Mouse (Mus musculus): ENCODE results near the gene Mc1r. TPM values are rescaled to one million over a fixed set of nuclear protein-coding genes. Genes with fewer than 3 reads are reported as not detected.
"Not testable (repeated sequence)": the region's sequence is repeated elsewhere in the genome, so short reads cannot be mapped to it uniquely, and the experiment has no call there.

The Mc1r gene
- polyA plus RNA-seq, 1 experiment, result not detected

GRCm38 (mm10) chr8:123422781-123423159 is 15.9 kb downstream of the Mc1r start:
- WGBS, result 54% methylated on average over 3 of the region's 3 CpGs
- Histone ChIP-seq H3K36me3 (ENCODE audit: control insufficient read depth, insufficient read depth, low read length) (no peaks in the 10 kb centered on the region), H3K27me3 (ENCODE audit: control insufficient read depth, insufficient read depth, low read length) (no peaks in the 10 kb centered on the region), H3K4me3 (ENCODE audit: extremely low read depth, insufficient read depth, insufficient read length) (no peak overlapping the region), H3K4me1 (ENCODE audit: control insufficient read depth, insufficient read depth, insufficient read length) (no peaks in the 10 kb centered on the region), H3K27ac (ENCODE audit: insufficient read depth, low read length) (no peak overlapping the region)
- DNase-seq (ENCODE audit: low read depth in 1 of 2, low spot score in 2 of 2), result no peak
- TF ChIP-seq POLR2A (IDR thresholded peaks at IDR 0.05; ENCODE audit: low read depth, low read length), result no peak
- no peak for TF ChIP-seq CTCF (IDR thresholded peaks at IDR 0.05; ENCODE audit: extremely low read depth, insufficient read depth, insufficient read length, insufficient replicate concordance)

- Histone ChIP-seq H3K36me3 (ENCODE audit: control insufficient read depth, insufficient read depth, low read length) (no peaks in the 10 kb centered on the region), H3K4me3 (ENCODE audit: extremely low read depth, insufficient read depth, insufficient read length) (no peak within 1 kb of the TSS), H3K4me1 (ENCODE audit: control insufficient read depth, insufficient read depth, insufficient read length) (no peaks in the 10 kb centered on the region), H3K27ac (ENCODE audit: insufficient read depth, low read length) (no peak within 1 kb of the TSS), H3K27me3 (ENCODE audit: control insufficient read depth, insufficient read depth, low read length) (no peaks in the 10 kb centered on the region)
- DNase-seq (ENCODE audit: low read depth in 1 of 2, low spot score in 2 of 2), result no peak
- 90% methylated on average over 7 of the region's 7 CpGs for WGBS
- TF ChIP-seq POLR2A (IDR thresholded peaks at IDR 0.05; ENCODE audit: low read depth, low read length), result no peak
Measured at GRCm38 (mm10) chr8:123423441-123423840, 16.5 kb downstream of the Mc1r start, which contains the start of gene Def8. TSS of gene Def8 (plus strand) at chr8:123423527.

DNA sequence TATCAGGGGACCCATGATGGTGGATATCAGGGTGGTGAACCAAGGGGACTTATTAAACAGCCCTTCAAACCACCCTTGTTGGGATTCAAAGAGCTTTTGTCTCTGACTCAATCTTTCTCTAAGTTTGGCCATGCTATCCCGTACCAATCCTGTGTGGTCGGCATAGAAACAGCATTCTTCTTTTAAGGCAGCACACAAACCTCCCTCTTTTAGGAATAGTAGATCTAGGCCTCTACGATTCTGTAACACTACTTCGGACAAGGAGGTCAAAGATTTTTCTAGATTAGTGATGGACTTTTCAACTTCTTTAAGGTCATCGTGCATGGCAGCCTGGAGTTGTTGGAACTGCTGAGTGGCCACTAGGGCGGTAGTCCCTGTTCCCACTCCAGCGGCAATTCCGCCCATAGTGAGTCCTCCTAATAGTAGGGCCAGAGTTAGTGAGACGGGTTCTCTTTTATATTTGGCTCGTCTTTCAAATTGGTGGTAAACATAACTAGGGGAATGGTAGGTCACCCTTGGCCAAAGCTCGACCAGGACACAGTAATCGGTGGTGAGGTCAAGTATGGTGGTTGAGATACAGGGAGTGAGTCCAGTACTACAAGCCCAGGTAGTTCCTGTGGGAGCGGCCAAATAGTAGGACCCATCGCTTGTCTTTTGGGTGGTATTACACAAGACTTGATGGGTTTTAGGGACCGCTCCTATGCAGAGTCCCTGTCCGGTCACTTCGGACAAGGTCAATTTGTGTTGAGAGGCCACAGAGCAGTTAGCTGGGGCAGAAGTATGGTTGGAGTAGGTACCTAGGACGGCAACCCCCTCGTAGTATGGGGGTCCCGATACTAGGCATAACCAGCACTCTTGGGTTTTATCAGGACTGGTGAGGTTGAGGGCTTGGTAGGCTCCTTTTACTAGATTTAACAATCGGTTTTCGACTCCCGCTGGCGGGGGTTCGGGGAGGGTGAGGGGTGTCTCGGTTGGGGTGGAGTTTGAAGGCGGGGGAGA is 19.9 kb downstream of the Mc1r start:
- 95% methylated on average over 27 of the region's 27 CpGs for WGBS
- no peak overlapping the region for H3K4me3 ChIP-seq (ENCODE audit: extremely low read depth, insufficient read depth, insufficient read length)
- no peak overlapping the region for H3K27ac ChIP-seq (ENCODE audit: insufficient read depth, low read length)
- no peaks in the 10 kb centered on the region for H3K27me3 ChIP-seq (ENCODE audit: control insufficient read depth, insufficient read depth, low read length)
- H3K36me3 ChIP-seq (ENCODE audit: control insufficient read depth, insufficient read depth, low read length), result no peaks in the 10 kb centered on the region
- TF ChIP-seq CTCF (IDR thresholded peaks at IDR 0.05; ENCODE audit: extremely low read depth, insufficient read depth, insufficient read length, insufficient replicate concordance), result no peak
- TF ChIP-seq POLR2A (IDR thresholded peaks at IDR 0.05; ENCODE audit: low read depth, low read length), result no peak
- no peak for DNase-seq (ENCODE audit: low read depth in 1 of 2, low spot score in 2 of 2)
- H3K4me1 ChIP-seq (ENCODE audit: control insufficient read depth, insufficient read depth, insufficient read length), result no peaks in the 10 kb centered on the region

- DNase-seq (ENCODE audit: low read depth in 1 of 2, low spot score in 2 of 2), result no peak
- WGBS, result 97% methylated on average over 24 of the region's 24 CpGs
Measured at GRCm38 (mm10) chr8:123427639-123428275, 20.9 kb downstream of the Mc1r start.

DNA sequence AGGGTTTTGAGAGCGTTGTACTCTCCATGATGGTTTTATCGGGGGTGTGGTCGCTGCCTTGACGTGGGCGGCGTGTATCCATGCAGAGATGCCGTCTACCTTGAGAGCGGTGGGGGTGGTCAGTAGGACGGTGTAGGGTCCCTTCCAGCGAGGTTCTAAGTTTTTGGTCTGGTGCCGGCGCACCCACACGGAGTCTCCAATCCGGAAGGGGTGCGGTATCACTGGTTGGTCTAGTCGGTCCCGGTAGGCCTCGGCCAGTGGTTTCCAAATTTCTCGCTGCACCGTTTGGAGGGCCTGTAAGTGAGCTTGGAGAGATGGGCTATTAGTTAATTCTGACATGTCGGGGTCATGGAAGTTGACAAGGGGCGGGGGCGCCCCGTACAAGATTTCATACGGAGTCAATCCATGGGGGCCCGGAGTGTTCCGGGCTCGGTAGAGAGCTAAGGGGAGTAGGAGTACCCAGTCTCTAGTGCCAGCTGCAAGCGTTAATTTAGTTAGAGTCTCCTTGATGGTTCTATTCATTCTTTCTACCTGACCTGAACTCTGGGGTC is 21.5 kb downstream of the Mc1r start:
- no peak for TF ChIP-seq POLR2A (IDR thresholded peaks at IDR 0.05; ENCODE audit: low read depth, low read length)
- TF ChIP-seq CTCF (IDR thresholded peaks at IDR 0.05; ENCODE audit: extremely low read depth, insufficient read depth, insufficient read length, insufficient replicate concordance), result no peak
- Histone ChIP-seq H3K4me1 (ENCODE audit: control insufficient read depth, insufficient read depth, insufficient read length) (no peaks in the 10 kb centered on the region), H3K4me3 (ENCODE audit: extremely low read depth, insufficient read depth, insufficient read length) (no peak overlapping the region), H3K27ac (ENCODE audit: insufficient read depth, low read length) (no peak overlapping the region), H3K36me3 (ENCODE audit: control insufficient read depth, insufficient read depth, low read length) (no peaks in the 10 kb centered on the region), H3K27me3 (ENCODE audit: control insufficient read depth, insufficient read depth, low read length) (no peaks in the 10 kb centered on the region)
- 97% methylated on average over 29 of the region's 29 CpGs for WGBS
- DNase-seq (ENCODE audit: low read depth in 1 of 2, low spot score in 2 of 2), result no peak

More at GRCm38 (mm10) chr8:123427639-123428275, 20.9 kb downstream of the Mc1r start:
- no peak for TF ChIP-seq POLR2A (IDR thresholded peaks at IDR 0.05; ENCODE audit: low read depth, low read length)
- no peak for TF ChIP-seq CTCF (IDR thresholded peaks at IDR 0.05; ENCODE audit: extremely low read depth, insufficient read depth, insufficient read length, insufficient replicate concordance)
- no peak overlapping the region for H3K27ac ChIP-seq (ENCODE audit: insufficient read depth, low read length)
- H3K4me1 ChIP-seq (ENCODE audit: control insufficient read depth, insufficient read depth, insufficient read length), result no peaks in the 10 kb centered on the region
- H3K27me3 ChIP-seq (ENCODE audit: control insufficient read depth, insufficient read depth, low read length), result no peaks in the 10 kb centered on the region
- H3K36me3 ChIP-seq (ENCODE audit: control insufficient read depth, insufficient read depth, low read length), result no peaks in the 10 kb centered on the region
- no peak overlapping the region for H3K4me3 ChIP-seq (ENCODE audit: extremely low read depth, insufficient read depth, insufficient read length)

GRCm38 (mm10) chr8:123428939-123429721 is 22.2 kb downstream of the Mc1r start:
- 94% methylated on average over 23 of the region's 23 CpGs for WGBS
- no peak overlapping the region for H3K27ac ChIP-seq (ENCODE audit: insufficient read depth, low read length)

DNA sequence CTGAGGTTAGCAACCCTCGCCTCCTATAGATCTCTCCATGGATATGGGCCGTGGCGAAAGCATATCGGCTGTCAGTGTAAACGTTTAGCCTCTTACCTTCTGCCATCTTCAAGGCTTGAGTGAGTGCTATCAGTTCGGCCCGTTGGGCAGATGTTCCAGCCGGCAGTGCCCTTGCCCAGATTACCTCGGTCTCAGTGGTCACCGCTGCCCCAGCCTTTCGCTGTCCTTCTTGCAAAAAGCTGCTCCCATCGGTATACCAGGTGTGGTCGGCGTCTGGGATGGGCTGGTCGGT is 22.8 kb downstream of the Mc1r start:
- not testable (repeated sequence) for H3K27ac ChIP-seq (ENCODE audit: insufficient read depth, low read length); H3K27me3 ChIP-seq (ENCODE audit: control insufficient read depth, insufficient read depth, low read length); H3K4me3 ChIP-seq (ENCODE audit: extremely low read depth, insufficient read depth, insufficient read length); H3K36me3 ChIP-seq (ENCODE audit: control insufficient read depth, insufficient read depth, low read length); H3K4me1 ChIP-seq (ENCODE audit: control insufficient read depth, insufficient read depth, insufficient read length); DNase-seq (ENCODE audit: low read depth in 1 of 2, low spot score in 2 of 2)
- WGBS, result 93% methylated on average over 15 of the region's 15 CpGs

More at GRCm38 (mm10) chr8:123428939-123429721, 22.2 kb downstream of the Mc1r start:
- H3K4me3 ChIP-seq (ENCODE audit: extremely low read depth, insufficient read depth, insufficient read length), result no peak overlapping the region
- no peaks in the 10 kb centered on the region for H3K27me3 ChIP-seq (ENCODE audit: control insufficient read depth, insufficient read depth, low read length)
- no peak for TF ChIP-seq CTCF (IDR thresholded peaks at IDR 0.05; ENCODE audit: extremely low read depth, insufficient read depth, insufficient read length, insufficient replicate concordance)
- no peak for TF ChIP-seq POLR2A (IDR thresholded peaks at IDR 0.05; ENCODE audit: low read depth, low read length)
- no peak for DNase-seq (ENCODE audit: low read depth in 1 of 2, low spot score in 2 of 2)
- H3K36me3 ChIP-seq (ENCODE audit: control insufficient read depth, insufficient read depth, low read length), result no peaks in the 10 kb centered on the region
- no peaks in the 10 kb centered on the region for H3K4me1 ChIP-seq (ENCODE audit: control insufficient read depth, insufficient read depth, insufficient read length)

DNA sequence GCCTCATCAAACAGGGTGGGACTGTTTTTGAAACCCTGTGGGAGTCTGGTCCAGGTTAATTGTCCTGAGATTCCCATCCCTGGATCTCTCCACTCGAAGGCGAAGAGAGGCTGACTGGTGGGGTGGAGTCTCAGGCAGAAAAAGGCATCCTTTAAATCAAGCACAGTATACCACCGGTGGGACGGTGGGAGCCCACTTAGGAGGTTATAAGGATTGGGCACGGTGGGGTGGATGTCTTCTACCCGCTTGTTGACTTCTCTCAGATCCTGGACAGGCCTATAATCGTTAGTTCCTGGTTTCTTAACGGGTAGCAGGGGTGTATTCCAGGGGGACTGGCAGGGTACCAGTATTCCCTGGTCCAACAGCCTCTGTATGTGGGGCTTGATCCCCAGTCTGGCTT is 24.0 kb downstream of the Mc1r start:
- 81% methylated on average over 8 of the region's 8 CpGs for WGBS
- not testable (repeated sequence) for DNase-seq (ENCODE audit: low read depth in 1 of 2, low spot score in 2 of 2); H3K27ac ChIP-seq (ENCODE audit: insufficient read depth, low read length); H3K4me3 ChIP-seq (ENCODE audit: extremely low read depth, insufficient read depth, insufficient read length); H3K36me3 ChIP-seq (ENCODE audit: control insufficient read depth, insufficient read depth, low read length); H3K27me3 ChIP-seq (ENCODE audit: control insufficient read depth, insufficient read depth, low read length); H3K4me1 ChIP-seq (ENCODE audit: control insufficient read depth, insufficient read depth, insufficient read length)

All from spleen, adult 2 months (tissue).